Mouse (Mus musculus) spleen, adult 2 months (tissue): ENCODE measurements around the gene Sash1.

Source experiments
- CTCF ChIP-seq: fragments of 200-500 bp; IDR thresholded peaks from 2 replicates; pipeline ENCODE4 v1.5.1; 2011; ENCODE audit warnings: mild to moderate bottlenecking, inconsistent platforms; ENCODE audit not compliant: insufficient read depth, insufficient read length, insufficient replicate concordance; ENCODE audit errors: extremely low read depth
- POLR2A ChIP-seq: fragments of 200-500 bp; IDR thresholded peaks from 2 replicates; pipeline ENCODE4 v1.6.1; 2011; ENCODE audit warnings: low read depth, low read length, inconsistent platforms

- TF ChIP-seq CTCF = no peak
- TF ChIP-seq POLR2A = no peak
These were observed 621 bp upstream of the Sash1 start for GRCm38 (mm10) chr10:8886528-8886854.
